Mouse (Mus musculus) limb, embryonic 14.5 days (tissue): ENCODE measurements at regions not wholly inside any gene's neighbourhood (a gene's known extent, or its start where the extent isn't known, plus 50 kb on each side); places are given as distances from the start of the nearest gene placed in this dataset.

Experiments used
- ATAC-seq: fragments of 200-750 bp; cut with Nextera tagmentation; 2 replicates; pipeline ENCODE4 v1.8.0; 2017; ENCODE audit warnings: low read depth, moderate number of reproducible peaks, moderate TSS enrichment; ENCODE audit not compliant: low FRiP score
- DNase-seq: peaks from one replicate; pipeline ENCODE4 v3.0.0-alpha.2; 2015; ENCODE audit warnings: low spot score
- H3K27ac ChIP-seq: fragments of 300-500 bp; sonication (generic); replicated peaks from 2 replicates; pipeline ENCODE4 v1.5.1; 2014; ENCODE audit warnings: low read depth, mild to moderate bottlenecking, low read length, moderate library complexity, mixed read lengths
- H3K27me3 ChIP-seq: fragments of 300-500 bp; sonication (generic); 2 replicates; pipeline ENCODE4 v1.6.1; 2014; ENCODE audit warnings: low read length, mixed read lengths; ENCODE audit not compliant: control insufficient read depth, insufficient read depth
- H3K36me3 ChIP-seq: fragments of 300-500 bp; sonication (generic); 2 replicates; pipeline ENCODE4 v1.6.1; 2014; ENCODE audit warnings: mild to moderate bottlenecking, low read length, moderate library complexity, mixed read lengths; ENCODE audit not compliant: control insufficient read depth, insufficient read depth
- H3K4me1 ChIP-seq: fragments of 300-500 bp; sonication (generic); 2 replicates; pipeline ENCODE4 v1.6.1; 2014; ENCODE audit warnings: antibody characterized with exemption, low read length, mixed read lengths; ENCODE audit not compliant: control insufficient read depth, insufficient read depth
- H3K4me2 ChIP-seq: fragments of 300-500 bp; sonication (generic); replicated peaks from 2 replicates; pipeline ENCODE4 v1.6.1; 2014; ENCODE audit warnings: low read depth, mild to moderate bottlenecking, low read length, moderate library complexity; ENCODE audit not compliant: severe bottlenecking
- H3K4me3 ChIP-seq: fragments of 300-500 bp; sonication (generic); replicated peaks from 2 replicates; pipeline ENCODE4 v1.5.1; 2014; ENCODE audit warnings: low read length
- H3K9ac ChIP-seq: fragments of 300-500 bp; sonication (generic); 2 replicates; pipeline ENCODE4 v1.6.1; 2014; ENCODE audit warnings: mild to moderate bottlenecking, low read depth, low read length, moderate library complexity; ENCODE audit not compliant: severe bottlenecking
- H3K9me3 ChIP-seq: fragments of 300-500 bp; sonication (generic); 2 replicates; pipeline ENCODE4 v1.6.1; 2016; ENCODE audit warnings: low read length; ENCODE audit not compliant: control insufficient read depth
- POLR2A ChIP-seq: fragments of 200-500 bp; IDR thresholded peaks from 2 replicates; pipeline ENCODE4 v1.8.0; 2012; ENCODE audit warnings: inconsistent platforms, mild to moderate bottlenecking, moderate library complexity, borderline replicate concordance; ENCODE audit not compliant: insufficient read depth, insufficient read length; ENCODE audit errors: extremely low read depth
- WGBS: fragments of 180-500 bp; shearing (Covaris S2); extraction: QIAGEN DNeasy Blood & Tissue Kit; methylation state at CpG from one replicate; pipeline ENCODE4 v1.1.7; 2014; 5-methylcytosine and 5-hydroxymethylcytosine counted together

DNA sequence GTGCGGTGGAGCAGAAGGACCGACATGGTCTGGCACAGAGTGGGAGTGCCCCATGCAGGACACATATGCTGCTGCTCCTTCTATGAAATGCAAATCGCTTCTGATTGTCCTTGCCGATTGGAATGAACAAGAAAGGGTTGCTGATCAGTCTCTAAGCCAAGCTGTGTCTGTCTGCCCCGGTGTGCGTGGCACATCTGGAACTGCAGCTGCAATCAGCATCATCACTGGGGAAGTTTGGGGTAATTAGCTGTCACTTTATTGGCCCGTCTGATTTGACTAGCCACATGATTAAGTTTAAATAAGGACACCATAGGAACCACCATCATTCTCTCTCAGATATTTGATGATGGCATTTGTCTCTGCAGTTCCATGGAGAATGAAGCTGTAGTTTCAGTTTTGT, 162.9 kb upstream of the Ppp3ca start:
- no peaks in the 10 kb centered on the region for H3K4me1 ChIP-seq
- no peaks in the 10 kb centered on the region for H3K9me3 ChIP-seq
- no peaks in the 10 kb centered on the region for H3K27me3 ChIP-seq
- ATAC-seq (no peak), DNase-seq (no peak)
- H3K4me2 ChIP-seq: no peak overlapping the region
- H3K36me3 ChIP-seq: no peaks in the 10 kb centered on the region
- no peak overlapping the region for H3K9ac ChIP-seq
- no peak overlapping the region for H3K27ac ChIP-seq
- no peak overlapping the region for H3K4me3 ChIP-seq
- WGBS: 70% methylated on average over 7 of the region's 7 CpGs
- TF ChIP-seq POLR2A: no peak

DNA sequence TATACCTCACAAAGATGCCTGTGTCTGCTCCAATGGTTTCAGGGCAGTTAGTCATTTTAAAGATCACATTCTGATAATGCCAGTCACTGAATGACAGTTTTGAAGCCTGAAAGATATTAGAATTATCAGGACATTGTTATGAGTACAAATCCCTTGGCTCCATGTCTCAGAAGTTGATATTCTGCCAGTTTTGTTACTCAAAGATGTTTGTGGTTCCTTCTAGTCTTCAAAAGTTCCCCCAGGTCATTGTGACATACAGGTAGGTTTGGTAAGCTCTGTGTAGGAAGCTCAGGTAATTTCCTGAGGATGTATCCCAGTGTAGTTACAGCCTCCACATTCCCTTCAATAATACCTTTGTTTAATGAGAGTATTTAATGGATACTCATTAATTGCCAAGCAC, 169.0 kb upstream of the Bank1 start:
- ATAC-seq: no peak
- H3K9ac ChIP-seq: no peak overlapping the region
- H3K36me3 ChIP-seq: no peaks in the 10 kb centered on the region
- H3K27me3 ChIP-seq: no peaks in the 10 kb centered on the region
- no peaks in the 10 kb centered on the region for H3K4me1 ChIP-seq
- no peak overlapping the region for H3K4me2 ChIP-seq
- H3K27ac ChIP-seq: no peak overlapping the region
- no peak for TF ChIP-seq POLR2A
- no peak for DNase-seq
- H3K4me3 ChIP-seq: no peak overlapping the region
- H3K9me3 ChIP-seq: no peaks in the 10 kb centered on the region

DNA sequence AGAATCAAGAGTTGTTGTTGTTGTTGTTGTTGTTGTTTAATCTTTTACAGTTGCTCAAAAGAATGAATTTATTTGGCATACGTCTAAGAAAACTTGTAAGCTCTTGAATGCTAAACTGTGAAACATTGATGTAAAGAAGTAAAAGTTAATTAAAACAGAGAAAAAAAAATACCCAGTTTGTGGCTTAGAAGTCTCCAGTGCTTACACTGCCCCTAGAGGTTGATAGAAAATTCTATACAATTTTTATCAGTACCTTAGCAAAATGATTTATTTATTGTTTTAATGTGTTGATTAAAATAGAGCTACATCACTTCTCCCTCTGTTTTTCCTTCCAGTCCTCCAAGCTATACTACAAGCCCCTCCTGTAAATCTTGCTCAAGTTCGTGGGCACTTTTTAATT, 165.8 kb upstream of the Bank1 start:
- no peak for ATAC-seq
- no peak for DNase-seq

DNA sequence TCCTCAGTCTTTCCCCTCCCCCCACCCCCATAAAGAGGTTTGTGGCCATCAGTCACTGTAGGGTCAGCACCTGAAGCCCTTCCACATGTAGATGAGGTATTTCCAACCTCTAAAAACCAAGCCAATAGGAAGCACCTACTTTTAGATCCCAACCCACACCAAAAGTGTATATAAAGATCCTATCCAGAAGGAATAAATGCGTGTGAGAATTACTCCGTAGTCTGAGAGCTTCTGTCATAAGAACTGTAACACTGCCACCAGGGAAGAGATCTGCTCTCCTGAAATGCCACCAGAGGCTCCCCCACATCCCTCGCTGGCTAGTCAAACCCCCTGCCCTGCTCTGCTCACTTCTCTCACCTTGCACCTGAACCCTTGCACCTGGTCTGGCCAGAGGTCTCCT, 145.8 kb upstream of the Bank1 start:
- no peak for ATAC-seq
- H3K9ac ChIP-seq: no peak overlapping the region
- no peak overlapping the region for H3K4me2 ChIP-seq
- no peak overlapping the region for H3K4me3 ChIP-seq
- H3K36me3 ChIP-seq: no peaks in the 10 kb centered on the region
- WGBS: 93% methylated on average over 3 of the region's 3 CpGs
- H3K9me3 ChIP-seq: no peaks in the 10 kb centered on the region
- H3K27me3 ChIP-seq: no peaks in the 10 kb centered on the region
- H3K4me1 ChIP-seq: no peaks in the 10 kb centered on the region
- DNase-seq: no peak
- TF ChIP-seq POLR2A: no peak
- no peak overlapping the region for H3K27ac ChIP-seq

More for the DNA sequence above, 165.8 kb upstream of the Bank1 start:
- no peak for TF ChIP-seq POLR2A
- H3K27me3 ChIP-seq: no peaks in the 10 kb centered on the region
- H3K4me3 ChIP-seq: no peak overlapping the region
- no peak overlapping the region for H3K27ac ChIP-seq
- H3K9ac ChIP-seq: no peak overlapping the region
- H3K36me3 ChIP-seq: no peaks in the 10 kb centered on the region
- no peaks in the 10 kb centered on the region for H3K9me3 ChIP-seq
- H3K4me2 ChIP-seq: no peak overlapping the region
- WGBS: 81% methylated on average over 2 of the region's 2 CpGs
- H3K4me1 ChIP-seq: no peaks in the 10 kb centered on the region

DNA sequence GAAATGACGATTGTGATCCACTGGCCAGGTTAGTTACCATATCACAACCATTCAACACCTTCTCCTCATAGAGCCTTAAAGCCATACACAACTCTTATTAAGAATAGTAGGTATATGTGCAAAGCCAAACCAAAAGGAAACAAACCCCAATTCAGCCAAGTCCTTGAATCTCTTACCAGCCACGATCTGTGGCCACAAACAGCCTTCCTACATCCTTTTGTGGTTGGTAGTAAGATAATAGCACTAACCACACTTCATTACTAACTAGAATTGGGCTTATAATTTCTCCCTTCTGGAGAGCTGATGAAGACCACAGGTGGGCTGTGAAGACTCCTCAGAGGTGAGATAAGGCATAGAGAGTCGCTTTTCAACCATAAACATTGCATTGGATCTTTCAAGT, 136.9 kb upstream of the Bank1 start:
- 75% methylated on average over 3 of the region's 3 CpGs for WGBS
- no peak for DNase-seq
- H3K4me1 ChIP-seq: no peaks in the 10 kb centered on the region
- TF ChIP-seq POLR2A: no peak
- H3K9ac ChIP-seq: no peak overlapping the region
- no peaks in the 10 kb centered on the region for H3K27me3 ChIP-seq
- H3K4me3 ChIP-seq: no peak overlapping the region
- H3K4me2 ChIP-seq: no peak overlapping the region
- H3K36me3 ChIP-seq: no peaks in the 10 kb centered on the region
- H3K9me3 ChIP-seq: no peaks in the 10 kb centered on the region
- ATAC-seq: no peak
- no peak overlapping the region for H3K27ac ChIP-seq

DNA sequence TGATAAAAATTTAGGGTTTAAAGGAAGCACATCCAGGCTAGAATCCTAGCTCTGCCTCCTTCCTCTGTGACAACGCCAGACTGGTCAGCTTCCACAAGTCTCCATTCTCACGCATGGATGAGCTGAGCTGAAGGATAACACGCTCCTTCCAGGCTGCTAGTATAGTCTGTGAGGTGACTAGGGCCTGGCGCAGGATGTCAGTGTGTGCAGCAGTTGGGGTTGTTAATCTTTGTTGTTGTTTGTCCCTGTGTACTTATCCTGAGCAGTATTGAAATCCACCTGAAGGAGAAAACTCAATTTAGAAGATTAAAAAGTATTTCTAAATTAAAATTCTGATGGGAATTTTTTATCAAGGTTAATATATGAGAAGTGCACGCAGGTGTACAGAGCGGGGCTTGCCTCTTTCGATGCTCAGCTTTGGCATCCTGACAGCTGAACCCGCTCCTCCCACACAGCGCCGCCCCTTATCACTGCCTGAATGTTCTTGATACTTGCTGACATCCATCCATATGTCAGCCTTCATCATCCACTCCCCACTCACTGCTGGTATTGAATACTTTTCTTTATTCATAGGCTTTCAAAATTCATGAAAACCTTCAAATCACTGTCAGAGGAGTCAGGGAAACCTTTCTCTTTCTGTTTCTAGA, 130.7 kb upstream of the Bank1 start:
- Histone ChIP-seq H3K9ac (no peak overlapping the region), H3K36me3 (no peaks in the 10 kb centered on the region), H3K4me1 (no peaks in the 10 kb centered on the region), H3K27ac (no peak overlapping the region), H3K27me3 (no peaks in the 10 kb centered on the region), H3K4me2 (no peak overlapping the region), H3K9me3 (no peaks in the 10 kb centered on the region), H3K4me3 (no peak overlapping the region)
- no peak for TF ChIP-seq POLR2A
- ATAC-seq (no peak), DNase-seq (no peak)
- 85% methylated on average over 10 of the region's 10 CpGs for WGBS
